Mouse (Mus musculus) heart, embryonic 12.5 days (tissue): ENCODE data around the gene Wars. TPM values are rescaled to one million over a fixed set of nuclear protein-coding genes. Genes with fewer than 3 reads are reported as not detected.

Experiments
- ATAC-seq: fragments of 200-750 bp; cut with Nextera tagmentation; 2 replicates; pipeline ENCODE4 v1.8.0; 2017; ENCODE audit warnings: moderate TSS enrichment, moderate library complexity; ENCODE audit not compliant: insufficient number of reproducible peaks, low FRiP score
- H3K27ac ChIP-seq: fragments of 300-500 bp; sonication (generic); 2 replicates; pipeline ENCODE4 v1.5.1; 2016; ENCODE audit warnings: mild to moderate bottlenecking, moderate library complexity; ENCODE audit not compliant: poor library complexity, severe bottlenecking
- H3K27me3 ChIP-seq: fragments of 300-500 bp; sonication (generic); replicated peaks from 2 replicates; pipeline ENCODE4 v1.6.1; 2016; ENCODE audit warnings: mild to moderate bottlenecking, moderate library complexity
- H3K36me3 ChIP-seq: fragments of 300-500 bp; sonication (generic); 2 replicates; pipeline ENCODE4 v1.6.1; 2016; ENCODE audit warnings: mild to moderate bottlenecking, moderate library complexity
- H3K4me1 ChIP-seq: fragments of 300-500 bp; sonication (generic); replicated peaks from 2 replicates; pipeline ENCODE4 v1.6.1; 2016; ENCODE audit warnings: mild to moderate bottlenecking
- H3K4me2 ChIP-seq: fragments of 300-500 bp; sonication (generic); 2 replicates; pipeline ENCODE4 v1.6.1; 2016; ENCODE audit warnings: mild to moderate bottlenecking, moderate library complexity
- H3K4me3 ChIP-seq: fragments of 300-500 bp; sonication (generic); 2 replicates; pipeline ENCODE4 v1.5.1; 2016; ENCODE audit warnings: mild to moderate bottlenecking
- H3K9ac ChIP-seq: fragments of 300-500 bp; sonication (generic); 2 replicates; pipeline ENCODE4 v1.6.1; 2016; ENCODE audit warnings: mild to moderate bottlenecking, moderate library complexity
- H3K9me3 ChIP-seq: fragments of 300-500 bp; sonication (generic); replicated peaks from 2 replicates; pipeline ENCODE4 v1.6.1; 2016; ENCODE audit warnings: mild to moderate bottlenecking, moderate library complexity
- WGBS: fragments of 180-500 bp; shearing (Covaris S2); methylation state at CpG from one replicate; pipeline ENCODE4 v1.1.7; 2016; 5-methylcytosine and 5-hydroxymethylcytosine counted together
- polyA plus RNA-seq: library from polyadenylated mRNA; unstranded; fragments of >200 nt; fragmentation: Nextera tagmentation; extraction: Ambion mirVana; gene quantifications from 2 replicates; pipeline ENCODE4 v1.2.1, GENCODE M21; 2016

Gene Wars
- polyA plus RNA-seq, 1 experiment from 2014 or later = 71.5 TPM

DNA sequence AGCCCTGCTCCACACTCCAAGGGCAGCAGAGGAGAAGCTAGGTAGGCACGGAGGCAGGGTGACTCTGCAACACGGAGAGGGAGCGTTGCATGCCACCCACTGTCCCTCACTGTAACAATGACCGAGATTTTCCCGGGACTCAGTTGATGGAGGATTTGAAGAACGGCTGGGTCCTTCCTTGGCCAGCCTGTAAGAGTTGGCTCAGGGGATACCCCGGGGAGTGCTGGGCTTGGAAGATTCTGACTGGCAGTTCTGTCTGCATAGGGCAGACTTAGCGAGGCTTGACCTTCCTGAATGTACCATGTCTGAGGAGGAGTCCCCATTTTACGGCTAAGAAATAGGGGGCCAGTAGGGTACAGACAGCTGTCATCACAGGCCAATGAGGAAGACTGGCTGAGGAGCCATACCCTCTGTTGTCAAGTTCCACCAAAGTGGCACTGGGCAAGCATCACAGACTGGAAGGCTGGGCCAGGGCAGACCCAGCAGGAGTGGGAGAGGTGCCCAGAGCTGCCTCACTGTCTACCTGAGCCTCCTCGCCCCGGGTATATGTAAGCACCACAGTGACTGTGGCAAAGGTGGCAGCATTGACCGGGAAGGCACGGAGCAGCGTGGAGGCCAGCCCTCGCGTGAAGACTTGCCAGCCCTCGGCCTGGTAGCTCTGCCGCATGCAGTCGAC lies 67.6 kb downstream of the Wars start:
- no peak overlapping the region for H3K9ac ChIP-seq
- WGBS = 91% methylated on average over 19 of the region's 19 CpGs

DNA sequence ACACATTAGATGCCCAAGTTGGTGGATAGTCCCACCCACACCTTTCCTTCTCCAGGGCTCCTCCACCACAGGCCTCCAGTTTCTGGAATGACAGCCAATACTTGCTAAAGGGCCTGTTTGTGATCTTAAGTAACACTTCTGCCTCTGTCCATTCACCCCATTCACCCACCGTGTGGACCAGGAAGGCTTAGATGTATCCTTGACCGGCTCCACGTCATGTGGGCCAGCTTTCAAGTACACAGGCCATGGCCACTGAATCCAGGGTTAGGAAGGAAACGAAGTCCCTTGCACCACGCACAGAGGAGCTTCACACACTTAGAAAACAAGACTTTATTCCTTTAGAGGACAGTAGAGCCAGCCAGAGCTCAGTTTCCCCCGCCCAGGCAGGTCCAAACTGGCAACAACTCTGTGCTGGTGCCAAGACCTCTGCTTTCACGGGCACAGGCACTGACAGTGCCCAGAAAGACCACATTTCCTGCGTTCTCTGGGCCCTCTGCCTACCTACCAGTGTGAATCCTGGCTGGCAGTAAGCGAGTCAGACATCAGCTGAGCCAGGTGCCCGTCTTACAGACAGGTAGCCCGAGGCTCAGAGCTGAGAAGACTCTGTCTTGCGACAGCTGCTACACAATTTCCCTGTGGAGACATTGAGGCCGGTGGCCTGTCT lies 68.3 kb downstream of the Wars start:
- peaks cover 3% of the 10 kb centered on the region; the same call in 1 of the 2 replicates for H3K4me1 ChIP-seq
- no peak overlapping the region for H3K27ac ChIP-seq
- peaks cover 14% of the 10 kb centered on the region for H3K36me3 ChIP-seq
- H3K9me3 ChIP-seq = no peaks in the 10 kb centered on the region
- 92% methylated on average over 13 of the region's 13 CpGs for WGBS
- H3K27me3 ChIP-seq = no peaks in the 10 kb centered on the region
- H3K4me2 ChIP-seq = no peak overlapping the region
- no peak overlapping the region for H3K9ac ChIP-seq
- H3K4me3 ChIP-seq = no peak overlapping the region
- no peak for ATAC-seq

More for the DNA sequence above, 67.6 kb downstream of the Wars start:
- H3K36me3 ChIP-seq = peaks cover 14% of the 10 kb centered on the region
- no peaks in the 10 kb centered on the region for H3K27me3 ChIP-seq
- ATAC-seq = no peak
- H3K4me3 ChIP-seq = no peak overlapping the region
- H3K9me3 ChIP-seq = no peaks in the 10 kb centered on the region
- no peaks in the 10 kb centered on the region for H3K4me1 ChIP-seq
- no peak overlapping the region for H3K27ac ChIP-seq
- no peak overlapping the region for H3K4me2 ChIP-seq

DNA sequence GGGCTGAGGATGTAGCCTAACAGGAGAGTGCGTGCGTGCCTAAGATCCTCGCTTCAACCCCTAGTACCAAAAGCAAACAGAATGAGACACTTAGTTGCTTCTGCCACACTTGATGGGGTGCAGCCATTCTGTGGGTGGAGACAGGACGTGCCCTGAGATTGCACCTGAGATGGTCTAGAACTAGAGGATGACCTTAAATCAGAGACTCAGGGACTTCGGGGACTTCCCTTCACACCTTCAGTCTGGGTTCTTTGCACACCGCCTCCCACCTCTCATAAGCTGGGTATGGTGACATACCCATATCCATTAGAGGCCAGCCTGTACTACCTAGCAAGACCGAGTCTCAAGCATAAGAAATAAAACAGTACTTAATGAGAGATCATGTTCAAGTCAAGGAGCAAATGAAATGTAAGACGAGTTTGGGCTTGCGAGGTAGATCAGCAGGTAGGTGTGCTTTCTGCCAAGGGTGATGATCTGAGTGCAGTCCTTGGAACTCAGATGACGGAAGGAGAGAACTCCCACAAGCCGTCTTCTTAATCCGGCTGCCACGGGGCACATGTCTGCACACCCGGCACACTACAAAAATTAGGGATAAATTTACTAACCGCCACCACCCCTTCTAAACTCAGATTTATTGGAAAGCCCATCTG lies 69.6 kb downstream of the Wars start:
- Histone ChIP-seq H3K36me3 (peaks cover 14% of the 10 kb centered on the region), H3K4me2 (no peak overlapping the region), H3K4me1 (peaks cover 16% of the 10 kb centered on the region; the same call in 1 of the 2 replicates), H3K9ac (no peak overlapping the region), H3K27me3 (no peaks in the 10 kb centered on the region), H3K27ac (no peak overlapping the region), H3K9me3 (no peaks in the 10 kb centered on the region), H3K4me3 (no peak overlapping the region)
- WGBS = 90% methylated on average over 15 of the region's 15 CpGs
- ATAC-seq = no peak

DNA sequence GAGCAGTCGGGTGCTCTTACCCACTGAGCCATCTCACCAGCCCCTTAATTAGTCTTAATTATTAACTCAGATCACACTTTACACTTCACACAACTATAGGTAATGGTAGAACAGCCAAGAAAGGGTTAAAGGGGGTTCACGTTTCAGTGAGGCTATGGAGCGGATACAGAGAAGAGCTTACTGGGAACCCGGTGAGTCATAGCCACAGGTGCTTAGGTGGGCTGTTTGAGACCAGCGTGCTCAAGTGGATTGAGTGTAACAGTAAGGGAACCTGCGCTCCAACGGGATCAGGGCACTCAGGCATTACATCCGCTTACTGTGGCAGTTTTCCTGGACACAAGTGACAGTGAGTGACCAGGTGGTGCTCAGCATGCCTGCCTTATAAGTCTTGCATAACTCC lies 70.9 kb downstream of the Wars start:
- Histone ChIP-seq H3K4me3 (no peak overlapping the region), H3K4me2 (no peak overlapping the region), H3K4me1 (peaks cover 19% of the 10 kb centered on the region; the same call in 1 of the 2 replicates), H3K27me3 (no peaks in the 10 kb centered on the region), H3K36me3 (peaks cover 24% of the 10 kb centered on the region), H3K9ac (no peak overlapping the region), H3K9me3 (no peaks in the 10 kb centered on the region), H3K27ac (no peak overlapping the region)
- ATAC-seq = no peak
- WGBS = 71% methylated on average over 8 of the region's 8 CpGs

DNA sequence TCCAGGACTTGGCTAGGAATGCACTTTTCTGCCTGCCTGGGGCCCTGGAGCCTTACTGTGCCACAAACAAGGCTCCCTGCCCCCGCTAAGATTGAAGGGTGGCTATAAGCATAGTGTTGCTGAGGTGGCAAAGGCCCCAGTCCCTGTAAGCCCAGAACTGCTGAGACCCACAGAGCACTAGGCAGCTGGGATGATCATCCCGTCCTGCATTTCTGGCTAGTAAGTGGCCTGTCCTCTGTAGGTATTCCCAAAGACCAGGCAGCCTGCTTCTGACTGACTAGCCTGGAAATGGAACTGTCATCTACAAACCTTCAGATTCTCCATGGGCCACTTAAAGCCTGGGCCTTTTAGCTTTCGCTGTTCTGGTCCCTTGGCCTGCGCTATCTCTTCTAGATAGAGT lies 73.5 kb downstream of the Wars start:
- Histone ChIP-seq H3K27ac (no peak overlapping the region), H3K4me1 (peaks cover 19% of the 10 kb centered on the region; the same call in 1 of the 2 replicates), H3K9me3 (no peaks in the 10 kb centered on the region), H3K36me3 (peaks cover 27% of the 10 kb centered on the region), H3K9ac (no peak overlapping the region), H3K27me3 (no peaks in the 10 kb centered on the region), H3K4me3 (no peak overlapping the region), H3K4me2 (no peak overlapping the region)
- WGBS = 61% methylated on average over 4 of the region's 4 CpGs
- ATAC-seq = no peak

DNA sequence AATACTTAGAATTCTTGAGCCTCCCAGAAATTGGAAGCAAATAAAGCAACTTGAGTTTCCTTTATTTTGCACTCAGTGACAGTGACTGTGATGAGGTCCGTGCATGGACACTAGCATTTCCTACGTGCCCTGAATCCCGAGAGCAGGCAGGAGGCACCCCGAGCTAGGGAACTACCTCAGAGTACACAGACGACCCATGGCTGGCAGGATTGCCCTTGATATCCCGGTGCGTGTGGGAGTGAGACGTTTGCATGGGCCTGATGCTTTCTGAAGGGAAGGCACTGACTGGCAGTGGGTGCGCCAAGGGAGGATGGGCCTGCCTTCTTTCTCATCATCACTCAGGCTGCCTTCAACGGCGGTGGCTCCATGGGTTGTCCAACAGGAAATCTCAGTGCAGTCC lies 77.4 kb downstream of the Wars start:
- Histone ChIP-seq H3K4me2 (no peak overlapping the region), H3K36me3 (peaks cover 46% of the 10 kb centered on the region), H3K9ac (no peak overlapping the region), H3K4me1 (peaks cover 30% of the 10 kb centered on the region), H3K27ac (no peak overlapping the region), H3K27me3 (no peaks in the 10 kb centered on the region), H3K4me3 (no peak overlapping the region), H3K9me3 (no peaks in the 10 kb centered on the region)
- 75% methylated on average over 11 of the region's 11 CpGs for WGBS
- ATAC-seq = no peak

DNA sequence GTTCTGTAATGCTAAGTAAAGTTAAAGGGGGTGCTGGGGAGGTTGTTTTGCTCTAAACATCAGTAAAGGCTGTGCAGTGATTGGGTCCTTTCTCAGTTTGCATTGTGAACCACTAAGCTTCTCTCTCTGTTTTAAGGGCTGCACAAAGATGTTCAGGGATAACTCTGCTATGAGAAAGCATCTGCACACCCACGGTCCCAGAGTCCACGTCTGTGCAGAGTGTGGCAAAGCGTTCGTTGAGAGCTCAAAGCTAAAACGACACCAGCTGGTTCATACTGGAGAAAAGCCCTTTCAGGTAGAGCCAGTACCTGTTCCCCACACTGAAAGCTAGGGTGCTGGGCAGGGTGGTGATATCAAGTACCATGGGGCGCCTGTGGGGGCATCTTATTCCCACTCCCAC lies 79.5 kb downstream of the Wars start:
- Histone ChIP-seq H3K9ac (no peak overlapping the region), H3K9me3 (no peaks in the 10 kb centered on the region), H3K27ac (no peak overlapping the region), H3K36me3 (peaks cover 51% of the 10 kb centered on the region), H3K27me3 (no peaks in the 10 kb centered on the region), H3K4me2 (no peak overlapping the region), H3K4me1 (peaks cover 32% of the 10 kb centered on the region), H3K4me3 (no peak overlapping the region)
- 93% methylated on average over 6 of the region's 6 CpGs for WGBS
- ATAC-seq = no peak

DNA sequence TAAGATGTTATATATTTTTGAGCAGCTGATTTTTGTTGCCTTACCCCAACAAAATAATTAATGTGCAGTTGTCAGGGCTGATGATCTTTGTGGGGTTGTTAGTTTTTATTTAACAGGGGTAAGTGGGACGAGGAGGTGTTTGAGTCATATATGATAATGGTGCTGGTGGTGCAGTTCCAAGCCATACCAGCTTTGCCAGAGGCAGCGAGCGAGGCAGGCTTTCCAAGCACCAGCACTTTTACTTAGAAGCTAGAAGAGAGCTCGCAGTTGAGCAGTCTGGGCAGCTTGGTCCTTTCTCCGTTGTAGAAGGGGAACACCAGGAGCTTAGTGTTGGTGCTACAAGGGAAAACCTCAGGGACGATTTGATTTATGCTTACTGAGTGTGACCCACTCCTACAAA lies 81.5 kb downstream of the Wars start:
- WGBS = 81% methylated on average over 6 of the region's 6 CpGs
- Histone ChIP-seq H3K27me3 (no peaks in the 10 kb centered on the region), H3K9me3 (no peaks in the 10 kb centered on the region), H3K9ac (no peak overlapping the region), H3K36me3 (peaks cover 42% of the 10 kb centered on the region), H3K4me2 (no peak overlapping the region), H3K4me3 (no peak overlapping the region), H3K4me1 (peaks cover 41% of the 10 kb centered on the region), H3K27ac (no peak overlapping the region)
- no peak for ATAC-seq

DNA sequence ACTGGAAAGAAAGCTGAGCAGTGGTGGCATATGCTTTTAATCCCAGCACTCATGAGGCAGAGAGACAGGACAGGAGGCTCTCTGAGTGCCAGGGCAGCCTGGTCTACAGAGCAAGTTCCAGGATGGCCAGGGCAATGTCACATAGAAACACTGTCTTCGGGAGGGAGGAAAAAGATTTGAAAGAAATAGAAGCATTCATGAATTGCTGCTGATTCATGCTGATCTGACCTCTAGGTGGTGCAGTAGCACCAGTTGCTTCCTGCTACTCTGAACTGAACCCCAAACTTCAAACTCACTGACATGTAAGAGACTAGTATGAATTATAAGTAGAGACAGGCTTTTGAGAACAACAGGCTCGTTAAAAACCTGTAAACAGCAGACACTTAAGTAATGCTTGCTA lies 82.8 kb downstream of the Wars start:
- H3K36me3 ChIP-seq = peaks cover 43% of the 10 kb centered on the region
- H3K4me1 ChIP-seq = peaks cover 41% of the 10 kb centered on the region
- no peak overlapping the region for H3K27ac ChIP-seq
- no peak overlapping the region for H3K4me3 ChIP-seq
- no peaks in the 10 kb centered on the region for H3K9me3 ChIP-seq
- 62% methylated on average over 2 of the region's 2 CpGs for WGBS
- no peak for ATAC-seq
- H3K4me2 ChIP-seq = no peak overlapping the region
- no peaks in the 10 kb centered on the region for H3K27me3 ChIP-seq
- H3K9ac ChIP-seq = no peak overlapping the region

DNA sequence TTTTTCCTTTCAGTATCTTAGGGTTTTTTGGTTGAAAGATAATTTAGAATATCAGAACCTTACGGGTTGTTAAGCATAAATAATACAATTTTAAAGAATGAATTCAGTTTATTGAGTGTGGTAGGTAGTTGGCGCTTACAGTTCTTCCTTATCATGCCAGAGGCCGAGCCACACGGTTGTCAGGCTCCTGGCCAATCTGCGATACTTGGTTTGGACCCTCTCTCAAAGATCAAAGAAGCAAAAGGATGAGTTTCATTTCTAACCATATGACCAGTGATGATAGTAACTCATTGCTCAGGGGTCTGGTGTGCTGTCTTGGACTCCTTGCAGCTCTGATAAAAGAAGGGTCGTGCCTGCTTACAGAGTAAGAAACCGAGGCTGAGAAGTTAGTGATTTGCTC lies 83.7 kb downstream of the Wars start:
- H3K27me3 ChIP-seq = no peaks in the 10 kb centered on the region
- no peak overlapping the region for H3K4me3 ChIP-seq
- H3K9me3 ChIP-seq = no peaks in the 10 kb centered on the region
- H3K9ac ChIP-seq = no peak overlapping the region
- H3K36me3 ChIP-seq = peaks cover 41% of the 10 kb centered on the region
- no peak overlapping the region for H3K27ac ChIP-seq
- no peak overlapping the region for H3K4me2 ChIP-seq
- no peak for ATAC-seq
- 69% methylated on average over 7 of the region's 7 CpGs for WGBS
- H3K4me1 ChIP-seq = peaks cover 41% of the 10 kb centered on the region
